Mouse (Mus musculus) megakaryocyte, embryonic 14.5 days (primary cell): Measurements from ENCODE around the gene Pkd2l1. TPM values are rescaled to one million over a fixed set of nuclear protein-coding genes. Genes with fewer than 3 reads are reported as not detected.
A peak's percentile ranks its signal among the peaks of the same experiment; 100 is the strongest.
"Not testable (repeated sequence)": the region's sequence is repeated elsewhere in the genome, so short reads cannot be mapped to it uniquely, and the experiment has no call there.

Experiments used
- H3K27me3 ChIP-seq: replicated peaks from 2 replicates; pipeline ENCODE3; 2012; ENCODE audit warnings: inconsistent platforms
- H3K36me3 ChIP-seq: replicated peaks from 2 replicates; pipeline ENCODE3; 2012; ENCODE audit warnings: low read length, inconsistent platforms, mixed read lengths
- H3K4me1 ChIP-seq: 2 replicates; pipeline ENCODE4 v1.6.1; 2012; ENCODE audit warnings: inconsistent platforms
- H3K4me3 ChIP-seq: replicated peaks from 2 replicates; pipeline ENCODE3; 2012; ENCODE audit warnings: moderate library complexity, mild to moderate bottlenecking, inconsistent platforms
- H3K9me3 ChIP-seq: 2 replicates; pipeline ENCODE4 v1.6.1; 2012; ENCODE audit warnings: inconsistent platforms
- FLI1 ChIP-seq: IDR thresholded peaks from 2 replicates; pipeline ENCODE4 v1.6.1; 2012; ENCODE audit warnings: low read length, inconsistent platforms, mixed read lengths
- GATA1 ChIP-seq: IDR thresholded peaks from 3 replicates; pipeline ENCODE4 v1.6.1; 2012; ENCODE audit warnings: mixed read lengths, low read length, inconsistent platforms, borderline replicate concordance
- polyA plus RNA-seq: library from polyadenylated mRNA; stranded (reverse); fragments of >175 nt; gene quantifications from 2 replicates; pipeline ENCODE4 v1.2.3, GENCODE M21; 2012; ENCODE audit warnings: low replicate concordance; ENCODE audit not compliant: insufficient read depth

Pkd2l1 gene
- polyA plus RNA-seq, 1 experiment: 0.11 TPM

DNA sequence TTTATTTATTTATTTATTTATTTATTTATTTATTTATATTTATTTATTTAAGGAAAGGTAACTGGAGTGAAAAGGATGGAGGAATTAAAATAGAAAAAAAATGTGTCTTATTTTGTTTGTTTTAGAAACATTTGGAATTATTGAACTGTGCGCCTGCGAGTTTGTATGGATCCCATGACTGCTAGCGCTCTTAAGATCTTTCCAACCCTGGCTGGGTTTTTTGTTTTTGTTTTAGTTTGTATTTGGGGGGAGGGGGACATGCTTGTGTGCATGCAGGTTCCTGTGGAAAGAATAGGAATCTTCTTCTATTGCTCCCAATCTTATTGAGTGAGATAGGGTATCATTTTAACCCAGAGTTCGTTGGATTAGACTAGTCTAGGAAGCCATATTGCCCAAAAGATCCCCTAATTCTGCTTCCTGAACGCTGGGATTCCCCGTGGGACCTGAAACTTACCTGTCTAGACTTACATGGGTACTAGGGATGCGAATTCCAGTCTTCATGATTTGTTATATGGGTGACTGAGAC is 56.2 kb downstream of the Pkd2l1 start:
- H3K4me3 ChIP-seq: peak overlapping the region; percentile 97
- H3K36me3 ChIP-seq: peaks cover 56% of the 10 kb centered on the region
- TF ChIP-seq GATA1 (no peak), FLI1 (no peak)

GRCm38 (mm10) chr19:44135072-44135959 is 56.9 kb downstream of the Pkd2l1 start, which contains the start of gene Cwf19l1:
Gene Cwf19l1, minus strand, starts transcription at chr19:44135876.
- Histone ChIP-seq H3K27me3 (no peaks in the 10 kb centered on the region), H3K36me3 (peaks cover 57% of the 10 kb centered on the region), H3K9me3 (no peaks in the 10 kb centered on the region), H3K4me1 (peaks cover 22% of the 10 kb centered on the region), H3K4me3 (peak within 1 kb of the TSS; percentile 97)
- TF ChIP-seq FLI1 (no peak), GATA1 (no peak)

More for the DNA sequence above, 56.2 kb downstream of the Pkd2l1 start:
- H3K4me1 ChIP-seq: peaks cover 22% of the 10 kb centered on the region
- no peaks in the 10 kb centered on the region for H3K27me3 ChIP-seq
- no peaks in the 10 kb centered on the region for H3K9me3 ChIP-seq

- Histone ChIP-seq H3K9me3 (no peaks in the 10 kb centered on the region), H3K36me3 (peaks cover 60% of the 10 kb centered on the region), H3K4me1 (peaks cover 32% of the 10 kb centered on the region), H3K27me3 (no peaks in the 10 kb centered on the region), H3K4me3 (no peak overlapping the region)
- TF ChIP-seq FLI1 (no peak), GATA1 (no peak)
These were observed 59.3 kb downstream of the Pkd2l1 start for GRCm38 (mm10) chr19:44132917-44133316.

- H3K4me1 ChIP-seq: peaks cover 31% of the 10 kb centered on the region
- no peak overlapping the region for H3K4me3 ChIP-seq
- TF ChIP-seq FLI1: no peak
- TF ChIP-seq GATA1: no peak
These were observed 63.7 kb downstream of the Pkd2l1 start for GRCm38 (mm10) chr19:44128560-44128959.

DNA sequence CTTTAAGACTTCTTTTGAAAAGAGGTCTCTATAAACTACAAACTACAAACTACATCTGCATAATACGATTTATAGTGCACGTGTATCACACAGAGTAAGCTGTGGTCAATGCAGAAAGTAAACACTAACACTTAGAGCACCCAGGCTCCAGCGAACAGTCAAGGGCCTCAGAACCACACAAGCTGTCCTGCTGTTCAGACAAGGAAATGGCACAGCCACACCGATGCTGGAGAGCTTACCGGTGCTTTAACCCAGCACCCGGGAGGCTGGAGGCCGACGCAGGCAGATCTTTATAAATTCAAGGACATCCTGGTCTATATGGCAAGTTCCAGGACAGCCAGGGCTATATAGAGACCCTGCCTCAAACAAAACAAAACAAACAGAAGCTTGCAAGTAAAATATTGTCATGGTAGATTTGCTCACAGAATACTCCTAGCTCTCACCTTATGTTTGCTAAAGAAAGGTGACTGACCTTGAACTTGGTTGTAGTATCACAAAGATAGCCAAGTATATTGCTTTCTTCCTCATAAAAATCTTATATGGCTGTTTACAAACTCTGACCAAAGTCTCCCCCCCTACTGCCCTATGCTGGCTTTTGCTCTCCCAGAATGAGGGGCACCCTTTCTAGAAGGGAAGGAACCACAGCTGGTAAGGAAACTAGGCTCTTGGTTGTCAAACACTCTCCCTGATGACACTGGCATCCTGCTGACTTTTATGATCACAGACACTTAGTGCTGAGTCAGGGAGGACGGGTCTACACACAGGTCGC is 64.3 kb downstream of the Pkd2l1 start:
- H3K36me3 ChIP-seq: peaks cover 99% of the 10 kb centered on the region
- TF ChIP-seq FLI1 (no peak), GATA1 (no peak)
- H3K4me3 ChIP-seq: no peak overlapping the region
- no peaks in the 10 kb centered on the region for H3K27me3 ChIP-seq
- H3K4me1 ChIP-seq: peaks cover 26% of the 10 kb centered on the region
- H3K9me3 ChIP-seq: no peaks in the 10 kb centered on the region

More at GRCm38 (mm10) chr19:44128560-44128959, 63.7 kb downstream of the Pkd2l1 start:
- H3K9me3 ChIP-seq: no peaks in the 10 kb centered on the region
- H3K27me3 ChIP-seq: no peaks in the 10 kb centered on the region
- H3K36me3 ChIP-seq: peaks cover 98% of the 10 kb centered on the region

DNA sequence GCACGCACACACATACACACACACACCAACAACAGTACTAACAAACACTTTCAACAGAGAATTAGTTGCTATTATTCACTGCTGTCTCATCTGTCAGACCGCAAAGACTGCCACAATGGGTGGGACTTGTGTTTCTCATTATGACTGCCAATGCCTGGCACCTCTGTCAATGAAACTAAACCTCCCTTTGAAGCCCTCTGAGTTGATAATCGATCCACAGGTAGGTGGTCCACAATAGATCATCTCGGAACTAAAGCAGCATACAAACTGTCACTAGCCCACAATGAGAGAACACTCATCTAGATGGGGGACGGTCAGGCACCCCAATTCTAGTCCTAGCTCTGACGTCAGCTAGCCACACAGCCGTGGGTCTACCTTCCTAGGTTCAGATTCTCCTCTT is 71.1 kb downstream of the Pkd2l1 start:
- no peaks in the 10 kb centered on the region for H3K9me3 ChIP-seq
- H3K4me3 ChIP-seq: no peak overlapping the region
- H3K4me1 ChIP-seq: peaks cover 2% of the 10 kb centered on the region; the same call in 1 of the 2 replicates
- TF ChIP-seq FLI1 (no peak), GATA1 (no peak)
- peaks cover 96% of the 10 kb centered on the region for H3K36me3 ChIP-seq
- no peaks in the 10 kb centered on the region for H3K27me3 ChIP-seq

- H3K4me1 ChIP-seq, H3K4me3 ChIP-seq, H3K9me3 ChIP-seq, H3K27me3 ChIP-seq: not testable (repeated sequence)
- H3K36me3 ChIP-seq: peaks cover 96% of the 10 kb centered on the region
These were observed 71.6 kb downstream of the Pkd2l1 start for GRCm38 (mm10) chr19:44120686-44121085.

DNA sequence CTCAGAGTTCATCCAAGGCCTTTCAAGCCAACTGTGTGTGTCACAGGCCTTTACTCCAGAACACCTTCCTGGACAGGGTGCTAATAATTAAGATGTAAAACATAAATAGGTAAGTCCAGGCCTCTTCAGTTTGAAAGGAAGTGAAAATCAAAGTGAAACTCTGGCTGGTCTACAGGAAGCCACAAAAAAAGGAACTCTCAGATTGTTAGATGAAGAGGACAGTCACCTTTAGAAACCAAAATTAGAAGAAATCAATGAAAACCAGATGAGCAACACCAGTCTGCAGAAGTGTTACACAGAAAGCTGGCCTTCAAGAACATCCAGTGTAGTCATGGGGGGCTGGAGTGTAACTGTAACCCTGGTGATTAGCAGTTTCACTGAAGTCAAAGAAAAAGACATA is 74.4 kb downstream of the Pkd2l1 start:
- no peak overlapping the region for H3K4me3 ChIP-seq
- peaks cover 4% of the 10 kb centered on the region; the same call in 1 of the 2 replicates for H3K4me1 ChIP-seq
- no peaks in the 10 kb centered on the region for H3K27me3 ChIP-seq
- peaks cover 96% of the 10 kb centered on the region for H3K36me3 ChIP-seq
- H3K9me3 ChIP-seq: no peaks in the 10 kb centered on the region
- TF ChIP-seq FLI1: no peak
- TF ChIP-seq GATA1: no peak

DNA sequence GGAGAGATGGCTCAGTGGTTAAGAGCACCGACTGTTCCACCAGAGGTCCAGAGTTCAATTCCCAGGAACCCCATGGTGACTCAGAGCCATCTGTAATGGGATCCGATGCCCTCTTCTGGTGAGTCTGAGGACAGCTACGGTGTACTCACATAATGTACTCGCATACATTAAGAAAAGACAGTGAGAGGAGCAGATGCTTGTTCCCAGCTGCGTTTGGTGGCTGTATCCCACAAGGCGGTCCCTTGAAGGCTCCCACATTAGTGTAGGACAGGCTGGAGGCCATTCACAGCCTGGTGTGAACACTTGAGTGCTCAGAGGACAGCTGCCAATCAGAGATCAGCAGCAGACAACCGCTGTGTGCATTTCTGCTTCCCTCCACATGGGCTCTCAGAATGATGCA is 80.5 kb downstream of the Pkd2l1 start:
- no peaks in the 10 kb centered on the region for H3K27me3 ChIP-seq
- no peaks in the 10 kb centered on the region for H3K9me3 ChIP-seq
- peaks cover 73% of the 10 kb centered on the region for H3K36me3 ChIP-seq
- no peak for TF ChIP-seq FLI1
- TF ChIP-seq GATA1: no peak
- H3K4me3 ChIP-seq: no peak overlapping the region
- H3K4me1 ChIP-seq: peaks cover 26% of the 10 kb centered on the region

DNA sequence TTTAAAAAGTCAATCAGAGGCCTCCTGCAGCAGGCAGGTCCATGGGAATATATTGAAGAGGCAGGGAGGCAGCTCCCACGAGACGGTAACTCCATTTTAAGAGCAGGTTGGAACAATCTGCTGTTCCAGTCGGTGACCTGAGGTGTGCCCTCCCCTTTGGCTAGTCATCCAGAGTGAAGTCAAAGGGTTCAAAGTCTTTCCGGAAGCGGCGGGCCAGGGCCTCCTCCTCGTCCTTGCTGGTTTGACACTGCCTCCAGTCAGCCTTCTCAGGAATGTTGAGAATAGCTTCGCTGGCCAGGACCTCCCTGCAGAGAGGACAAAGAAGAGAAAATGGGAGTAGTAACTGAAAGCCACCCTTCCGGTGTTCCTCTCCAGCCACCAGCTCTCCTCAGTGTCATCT is 81.9 kb downstream of the Pkd2l1 start:
- H3K9me3 ChIP-seq: no peaks in the 10 kb centered on the region
- no peaks in the 10 kb centered on the region for H3K27me3 ChIP-seq

More for the DNA sequence above, 81.9 kb downstream of the Pkd2l1 start:
- no peak overlapping the region for H3K4me3 ChIP-seq
- no peak for TF ChIP-seq FLI1
- no peak for TF ChIP-seq GATA1
- H3K4me1 ChIP-seq: peaks cover 36% of the 10 kb centered on the region
- peaks cover 62% of the 10 kb centered on the region for H3K36me3 ChIP-seq
